Mouse (Mus musculus) forebrain, embryonic 10.5 days (tissue): ENCODE measurements at regions not wholly inside any gene's neighbourhood (a gene's known extent, or its start where the extent isn't known, plus 50 kb on each side); places are given as distances from the start of the nearest gene placed in this dataset.
A peak's percentile ranks its signal among the peaks of the same experiment; 100 is the strongest.

ENCODE experiments used
- DNase-seq: peaks from one replicate; pipeline ENCODE4 v3.0.0-alpha.2; 2017; ENCODE audit warnings: low spot score; ENCODE audit errors: extremely low spot score
- H3K27ac ChIP-seq: fragments of 300-500 bp; sonication (generic); 2 replicates; pipeline ENCODE4 v1.5.1; 2016; ENCODE audit warnings: mild to moderate bottlenecking
- H3K27me3 ChIP-seq: fragments of 300-500 bp; sonication (generic); 2 replicates; pipeline ENCODE4 v1.6.1; 2016; ENCODE audit warnings: mild to moderate bottlenecking; ENCODE audit not compliant: poor library complexity, severe bottlenecking
- H3K36me3 ChIP-seq: fragments of 300-500 bp; sonication (generic); replicated peaks from 2 replicates; pipeline ENCODE4 v1.6.1; 2016; ENCODE audit warnings: mild to moderate bottlenecking, moderate library complexity
- H3K4me1 ChIP-seq: fragments of 300-500 bp; sonication (generic); 2 replicates; pipeline ENCODE4 v1.6.1; 2016
- H3K4me3 ChIP-seq: fragments of 300-500 bp; sonication (generic); 2 replicates; pipeline ENCODE4 v1.5.1; 2016; ENCODE audit warnings: mild to moderate bottlenecking, moderate library complexity
- H3K9me3 ChIP-seq: fragments of 300-500 bp; sonication (generic); 2 replicates; pipeline ENCODE4 v1.6.1; 2016; ENCODE audit warnings: mild to moderate bottlenecking, moderate library complexity
- WGBS: fragments of 180-500 bp; shearing (Covaris S2); methylation state at CpG from one replicate; pipeline ENCODE4 v1.1.7; 2016; 5-methylcytosine and 5-hydroxymethylcytosine counted together

DNA sequence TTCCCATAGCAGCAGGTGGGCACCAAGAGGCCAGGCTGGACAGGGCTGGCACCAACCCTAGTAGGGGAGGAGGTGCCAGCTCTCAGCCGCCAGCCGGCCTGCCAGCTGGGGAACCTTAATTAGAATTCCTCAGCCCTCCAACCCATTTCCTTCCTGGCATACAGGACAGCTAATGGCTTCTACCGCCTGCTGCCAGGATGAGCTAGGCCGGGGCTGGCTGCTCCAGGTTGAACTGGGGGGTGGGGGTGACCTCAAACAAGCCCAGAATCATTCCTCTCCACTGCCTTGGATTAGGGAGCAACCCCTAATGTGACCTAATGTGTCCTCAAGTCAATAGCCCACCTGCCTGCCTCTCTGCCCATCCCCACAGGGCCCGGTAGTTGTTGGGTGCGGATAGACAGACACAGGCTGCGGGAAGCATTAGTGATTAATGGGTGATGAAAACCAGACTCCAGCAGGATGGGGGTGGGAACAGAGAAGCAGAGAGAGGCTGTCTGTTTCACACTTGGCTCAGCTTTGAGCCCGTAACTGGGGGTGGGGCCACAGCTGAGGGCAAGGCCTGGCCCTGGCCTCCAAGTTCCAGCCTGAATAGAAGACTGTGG is 105.9 kb downstream of the Zfp36l2 start:
- WGBS = 68% methylated on average over 8 of the region's 8 CpGs

GRCm38 (mm10) chr17:84075081-84075938 is 112.4 kb downstream of the Zfp36l2 start:
- Histone ChIP-seq H3K27ac (peak overlapping the region; percentile 16; the same call in 1 of the 2 replicates), H3K36me3 (no peaks in the 10 kb centered on the region), H3K4me1 (peaks cover 19% of the 10 kb centered on the region), H3K27me3 (no peaks in the 10 kb centered on the region), H3K4me3 (no peak overlapping the region), H3K9me3 (no peaks in the 10 kb centered on the region)
- 83% methylated on average over 3 of the region's 3 CpGs for WGBS
- no peak for DNase-seq

More for the DNA sequence above, 105.9 kb downstream of the Zfp36l2 start:
- no peaks in the 10 kb centered on the region for H3K9me3 ChIP-seq
- H3K27me3 ChIP-seq = no peaks in the 10 kb centered on the region
- DNase-seq = no peak
- H3K27ac ChIP-seq = peak overlapping the region; percentile 65
- no peak overlapping the region for H3K4me3 ChIP-seq
- peaks cover 47% of the 10 kb centered on the region for H3K4me1 ChIP-seq
- no peaks in the 10 kb centered on the region for H3K36me3 ChIP-seq

- 84% methylated on average over 10 of the region's 10 CpGs for WGBS
- Histone ChIP-seq H3K4me3 (no peak overlapping the region), H3K9me3 (no peaks in the 10 kb centered on the region), H3K27ac (0 out of 2 replicates have a peak overlapping the region, but pooled peaks have one; percentile 44), H3K4me1 (peaks cover 19% of the 10 kb centered on the region), H3K27me3 (no peaks in the 10 kb centered on the region), H3K36me3 (no peaks in the 10 kb centered on the region)
- DNase-seq = no peak
Observed at GRCm38 (mm10) chr17:84074000-84074782, 113.6 kb downstream of the Zfp36l2 start.

DNA sequence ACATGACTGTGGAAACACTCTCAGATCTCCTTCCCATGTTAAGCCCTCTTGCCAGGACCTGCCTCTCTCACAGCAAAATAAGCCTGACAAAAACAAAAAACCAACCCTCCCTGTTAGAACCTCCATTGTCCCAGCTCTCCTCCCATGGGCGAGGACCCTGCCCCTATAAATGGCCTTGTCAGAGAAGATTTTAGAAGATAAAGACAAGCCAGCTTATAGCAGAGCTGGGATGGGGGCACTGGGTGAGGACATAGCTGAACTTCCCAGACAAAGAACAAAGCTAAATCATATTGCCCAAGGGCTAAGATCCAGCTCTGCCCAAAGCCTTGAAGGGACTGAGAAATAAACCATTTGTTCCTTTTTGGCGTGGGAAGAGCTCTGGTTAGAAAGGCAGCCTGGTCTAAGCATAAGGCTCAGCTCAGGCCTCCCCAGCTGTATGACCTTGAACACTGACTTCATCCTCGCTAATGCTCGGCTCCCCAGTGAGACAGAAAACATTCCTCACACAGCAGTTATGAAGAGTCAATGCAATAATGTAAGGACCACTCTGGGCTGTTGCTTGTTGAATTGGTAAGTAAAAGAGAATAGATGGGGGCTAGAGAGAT is 115.2 kb downstream of the Zfp36l2 start:
- Histone ChIP-seq H3K27me3 (no peaks in the 10 kb centered on the region), H3K36me3 (no peaks in the 10 kb centered on the region), H3K27ac (peak overlapping the region; percentile 51), H3K4me3 (no peak overlapping the region), H3K9me3 (no peaks in the 10 kb centered on the region), H3K4me1 (peaks cover 31% of the 10 kb centered on the region)
- WGBS = 57% methylated on average over 4 of the region's 4 CpGs
- no peak for DNase-seq

GRCm38 (mm10) chr17:84071855-84072254 is 115.9 kb downstream of the Zfp36l2 start:
- Histone ChIP-seq H3K27me3 (peaks cover 5% of the 10 kb centered on the region; the same call in 1 of the 2 replicates), H3K36me3 (no peaks in the 10 kb centered on the region), H3K4me3 (no peak overlapping the region), H3K27ac (no peak overlapping the region), H3K9me3 (peaks cover 3% of the 10 kb centered on the region; the same call in 1 of the 2 replicates), H3K4me1 (peaks cover 37% of the 10 kb centered on the region)
- no peak for DNase-seq
- WGBS = 88% methylated on average over 2 of the region's 2 CpGs

- H3K27me3 ChIP-seq = peaks cover 5% of the 10 kb centered on the region; the same call in 1 of the 2 replicates
- DNase-seq = no peak
- 94% methylated on average over 3 of the region's 3 CpGs for WGBS
Observed at GRCm38 (mm10) chr17:84070596-84070995, 117.2 kb downstream of the Zfp36l2 start.

DNA sequence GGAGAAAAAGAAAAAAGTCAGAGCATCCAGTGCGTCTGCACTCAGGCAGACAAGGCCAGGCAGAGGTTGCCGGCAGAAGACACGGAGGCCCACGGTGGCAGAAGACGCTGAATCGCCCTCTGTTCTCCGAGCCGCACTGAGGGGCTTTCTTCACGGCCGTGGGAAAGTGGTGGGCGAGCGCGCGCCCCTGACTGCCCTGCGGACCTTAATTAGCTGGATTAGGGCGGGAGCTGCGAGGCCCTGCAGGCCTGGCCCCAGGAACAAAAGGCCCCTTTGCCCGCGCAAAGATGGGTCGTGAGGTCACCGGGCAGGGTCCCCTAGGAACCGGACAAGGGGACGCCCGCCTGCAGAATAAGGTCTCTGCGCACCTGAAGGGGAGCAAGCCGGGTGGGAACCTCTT is 120.6 kb downstream of the Zfp36l2 start:
- peak; percentile 63 for DNase-seq
- Histone ChIP-seq H3K9me3 (peaks cover 11% of the 10 kb centered on the region; the same call in 1 of the 2 replicates), H3K4me3 (peak overlapping the region; percentile 24), H3K36me3 (no peaks in the 10 kb centered on the region), H3K4me1 (peaks cover 32% of the 10 kb centered on the region), H3K27me3 (peaks cover 5% of the 10 kb centered on the region; the same call in 1 of the 2 replicates), H3K27ac (peak overlapping the region; percentile 83)
- whole genome bisulfite sequencing = 16% methylated on average over 26 of the region's 26 CpGs

More at GRCm38 (mm10) chr17:84070596-84070995, 117.2 kb downstream of the Zfp36l2 start:
- Histone ChIP-seq H3K36me3 (no peaks in the 10 kb centered on the region), H3K4me3 (no peak overlapping the region), H3K27ac (peak overlapping the region; percentile 3; the same call in 1 of the 2 replicates), H3K9me3 (peaks cover 11% of the 10 kb centered on the region; the same call in 1 of the 2 replicates), H3K4me1 (peaks cover 43% of the 10 kb centered on the region)

GRCm38 (mm10) chr17:84063791-84064190 is 124.0 kb downstream of the Zfp36l2 start:
- H3K27ac ChIP-seq = peak overlapping the region; percentile 74
- H3K4me1 ChIP-seq = peaks cover 53% of the 10 kb centered on the region
- H3K9me3 ChIP-seq = peaks cover 11% of the 10 kb centered on the region; the same call in 1 of the 2 replicates
- no peak for DNase-seq
- peaks cover 5% of the 10 kb centered on the region; the same call in 1 of the 2 replicates for H3K27me3 ChIP-seq
- 55% methylated on average over 7 of the region's 7 CpGs for WGBS
- H3K4me3 ChIP-seq = no peak overlapping the region
- no peaks in the 10 kb centered on the region for H3K36me3 ChIP-seq

- DNase-seq = no peak
- H3K9me3 ChIP-seq = peaks cover 6% of the 10 kb centered on the region; the same call in 1 of the 2 replicates
- H3K27me3 ChIP-seq = 0 out of 2 replicates have a peak, but pooled peaks cover 5% of the 10 kb centered on the region
- H3K27ac ChIP-seq = no peak overlapping the region
- H3K4me3 ChIP-seq = no peak overlapping the region
- no peaks in the 10 kb centered on the region for H3K36me3 ChIP-seq
- 87% methylated on average over 6 of the region's 6 CpGs for WGBS
- H3K4me1 ChIP-seq = peaks cover 46% of the 10 kb centered on the region
Observed at GRCm38 (mm10) chr17:84061621-84062020, 126.1 kb downstream of the Zfp36l2 start.

- 93% methylated on average over 4 of the region's 4 CpGs for WGBS
- Histone ChIP-seq H3K27me3 (0 out of 2 replicates have a peak, but pooled peaks cover 5% of the 10 kb centered on the region), H3K9me3 (no peaks in the 10 kb centered on the region), H3K4me3 (no peak overlapping the region), H3K4me1 (peaks cover 36% of the 10 kb centered on the region), H3K36me3 (no peaks in the 10 kb centered on the region), H3K27ac (peak overlapping the region; percentile 71)
- no peak for DNase-seq
Observed at GRCm38 (mm10) chr17:84056469-84056868, 131.3 kb downstream of the Zfp36l2 start.

DNA sequence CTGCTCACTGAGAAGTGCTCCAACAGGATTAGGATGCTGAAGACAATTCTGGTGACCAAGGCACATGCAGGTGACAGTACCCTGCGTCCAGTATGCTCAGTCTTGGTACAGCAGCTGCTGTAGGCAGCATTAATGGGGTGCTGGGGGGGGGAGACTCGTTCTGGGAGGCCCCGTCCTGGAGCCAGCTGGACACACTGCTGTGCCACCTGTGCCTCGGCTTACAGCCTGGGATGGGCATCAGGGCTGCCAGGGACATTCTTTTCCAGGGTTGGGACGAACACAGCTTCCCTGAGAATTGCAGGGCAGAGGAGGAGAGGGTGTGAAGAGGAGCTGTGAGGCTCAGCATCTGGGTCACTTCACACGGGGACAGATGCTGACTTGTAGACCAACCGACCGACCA is 135.3 kb downstream of the Zfp36l2 start:
- peak overlapping the region; percentile 48 for H3K27ac ChIP-seq
- no peak overlapping the region for H3K4me3 ChIP-seq
- no peaks in the 10 kb centered on the region for H3K36me3 ChIP-seq
- 84% methylated on average over 8 of the region's 8 CpGs for WGBS
- DNase-seq = no peak
- H3K4me1 ChIP-seq = peaks cover 14% of the 10 kb centered on the region
- no peaks in the 10 kb centered on the region for H3K27me3 ChIP-seq
- H3K9me3 ChIP-seq = peaks cover 10% of the 10 kb centered on the region; the same call in 1 of the 2 replicates

- Histone ChIP-seq H3K4me3 (no peak overlapping the region), H3K4me1 (peaks cover 6% of the 10 kb centered on the region), H3K9me3 (peaks cover 14% of the 10 kb centered on the region; the same call in 1 of the 2 replicates), H3K27ac (no peak overlapping the region), H3K27me3 (no peaks in the 10 kb centered on the region), H3K36me3 (no peaks in the 10 kb centered on the region)
- 70% methylated on average over 9 of the region's 9 CpGs for WGBS
- DNase-seq = no peak
Observed at GRCm38 (mm10) chr17:84051212-84051611, 136.5 kb downstream of the Zfp36l2 start.
